Mouse (Mus musculus): ENCODE data around the gene AC109138.7.

- TF ChIP-seq CTCF (IDR thresholded peaks at IDR 0.05; ENCODE audit: low read depth) = no peak
- TF ChIP-seq EP300 (IDR thresholded peaks at IDR 0.05; ENCODE audit: low read depth) = no peak
Observed at GRCm38 (mm10) chr19:4166678-4167476, 47.3 kb upstream of the AC109138.7 start.

Data from liver, embryonic 14.5 days (tissue).